Mouse (Mus musculus) T-cell, adult 2 months (primary cell): Measurements from ENCODE around the gene 1810009A15Rik.

ENCODE experiments used
- DNase-seq: peaks from one replicate; pipeline ENCODE4 v3.0.0; 2022; ENCODE audit warnings: low spot score

The 1810009A15Rik gene

DNA sequence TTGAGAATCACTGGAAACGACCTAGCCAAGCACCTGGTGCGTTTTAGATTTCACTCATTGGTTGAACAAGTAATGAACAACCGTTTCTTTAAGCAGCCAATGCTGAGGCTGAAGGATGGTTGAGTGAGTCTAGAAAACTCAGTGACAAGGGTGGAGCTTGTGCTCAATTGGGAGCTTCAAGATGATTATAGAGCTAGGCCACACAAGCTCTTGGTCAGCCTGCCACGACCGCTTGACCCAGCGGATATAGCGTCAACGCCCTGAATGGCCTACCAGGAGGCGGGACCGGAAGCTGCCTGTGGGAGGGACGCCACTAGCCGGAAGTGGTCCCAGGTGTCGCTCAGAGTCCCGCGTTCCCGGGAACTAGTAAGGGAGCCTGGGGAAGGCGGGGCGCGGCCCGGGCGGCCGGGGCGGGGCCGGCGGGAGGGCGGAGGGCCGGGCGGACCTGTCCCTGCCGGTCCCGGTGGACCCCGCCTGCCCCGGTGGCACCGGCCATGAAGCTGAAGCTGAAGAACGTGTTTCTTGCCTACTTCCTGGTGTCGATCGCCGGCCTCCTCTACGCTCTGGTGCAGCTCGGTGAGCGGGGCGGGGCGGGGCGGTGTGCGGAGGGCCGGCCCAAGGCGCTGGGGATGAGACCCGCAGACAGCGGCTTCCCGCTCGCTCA, 31.6 kb downstream of the 1810009A15Rik start, which contains the start of gene B3gat3:
B3gat3 (plus strand) TSS at position 302 of the 664 bp plus-strand sequence.
- peak; percentile 76 for DNase-seq

DNA sequence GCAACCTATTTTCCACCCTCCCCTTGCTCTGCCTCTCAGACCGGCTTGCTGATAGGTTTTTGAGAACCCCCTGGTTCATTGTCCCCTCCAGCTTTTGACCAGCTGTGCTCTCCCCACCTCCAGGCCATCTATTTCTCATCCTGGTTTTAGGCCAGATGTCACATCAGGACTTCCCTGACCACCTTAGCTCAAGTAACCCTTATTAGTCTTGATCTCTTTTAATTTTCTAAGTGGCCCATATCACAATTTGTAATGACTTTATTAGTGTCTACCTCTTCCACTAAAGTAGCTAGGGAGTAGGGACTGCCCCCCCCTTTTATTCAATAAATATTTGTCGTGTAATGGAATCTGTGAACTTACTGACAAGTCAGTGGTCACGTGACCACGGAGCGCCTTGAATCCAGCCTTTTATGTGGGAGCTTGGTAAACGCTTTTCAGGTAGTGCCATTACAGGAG, 32.2 kb downstream of the 1810009A15Rik start:
- DNase-seq: peak; percentile 25

DNA sequence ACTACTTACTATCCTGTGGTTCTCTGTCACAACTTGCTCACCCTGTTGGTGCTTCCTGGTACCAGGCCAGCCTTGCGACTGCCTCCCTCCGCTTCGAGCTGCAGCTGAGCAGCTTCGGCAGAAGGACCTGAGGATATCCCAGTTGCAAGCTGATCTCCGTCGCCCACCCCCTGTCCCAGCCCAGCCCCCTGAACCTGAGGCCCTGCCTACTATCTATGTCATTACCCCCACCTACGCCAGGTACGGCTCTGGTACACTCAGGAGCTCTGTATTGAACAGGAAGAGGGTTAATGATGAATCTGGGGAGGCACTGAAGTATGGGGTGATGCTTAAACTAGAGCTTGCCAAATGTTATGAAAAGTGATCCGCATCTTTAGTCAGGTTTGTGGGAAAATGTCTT, 33.1 kb downstream of the 1810009A15Rik start:
- no peak for DNase-seq

DNA sequence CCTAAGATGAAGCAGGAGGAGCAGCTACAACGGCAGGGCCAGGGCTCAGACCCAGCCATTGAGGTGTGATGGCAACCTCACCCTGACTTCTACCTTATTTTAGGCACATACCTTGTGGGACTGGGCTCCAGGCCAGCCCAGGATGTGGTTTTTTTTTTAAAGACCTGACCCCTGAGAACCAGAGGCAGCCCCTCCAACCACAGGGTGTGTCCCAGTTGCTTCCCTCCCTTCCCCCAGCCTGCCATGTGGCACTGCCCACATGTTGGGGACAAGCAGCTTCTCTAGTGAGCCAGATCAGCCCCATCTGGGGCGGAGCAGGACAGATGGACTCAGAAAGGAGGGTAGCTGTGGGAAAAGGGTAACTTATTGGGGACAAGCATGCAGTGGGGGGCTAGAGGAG, 38.1 kb downstream of the 1810009A15Rik start:
- DNase-seq: peak; percentile 34

DNA sequence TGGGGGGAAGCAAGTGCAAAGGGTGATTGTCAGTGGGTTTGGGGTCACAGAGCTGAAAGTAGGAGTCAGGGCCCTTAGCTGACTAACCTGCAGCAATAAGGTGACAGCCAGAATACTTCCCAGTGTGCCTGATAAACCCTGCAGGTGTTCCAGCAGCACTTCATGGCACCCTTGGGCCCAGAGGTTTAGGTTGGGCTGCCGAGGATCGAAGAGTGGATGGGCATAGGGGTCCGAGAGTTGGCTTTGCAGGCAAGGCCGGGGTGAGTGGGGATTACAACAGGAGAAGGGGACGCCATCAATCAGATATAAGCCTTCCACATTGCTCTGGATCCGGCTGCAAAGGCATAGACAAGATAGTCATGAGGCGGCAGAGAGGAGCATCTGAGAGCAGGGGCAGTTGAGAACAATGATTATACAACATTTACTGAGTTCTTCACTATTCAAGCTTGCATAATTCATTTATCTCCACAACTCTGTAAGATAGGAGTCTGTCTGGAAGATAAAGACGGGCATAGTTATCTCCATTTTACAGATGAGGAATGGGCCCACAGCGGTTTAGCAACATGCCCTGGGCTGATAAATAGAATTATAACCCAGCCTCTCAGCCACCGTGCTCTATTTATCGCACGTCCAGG, 39.4 kb downstream of the 1810009A15Rik start:
- DNase-seq: no peak

DNA sequence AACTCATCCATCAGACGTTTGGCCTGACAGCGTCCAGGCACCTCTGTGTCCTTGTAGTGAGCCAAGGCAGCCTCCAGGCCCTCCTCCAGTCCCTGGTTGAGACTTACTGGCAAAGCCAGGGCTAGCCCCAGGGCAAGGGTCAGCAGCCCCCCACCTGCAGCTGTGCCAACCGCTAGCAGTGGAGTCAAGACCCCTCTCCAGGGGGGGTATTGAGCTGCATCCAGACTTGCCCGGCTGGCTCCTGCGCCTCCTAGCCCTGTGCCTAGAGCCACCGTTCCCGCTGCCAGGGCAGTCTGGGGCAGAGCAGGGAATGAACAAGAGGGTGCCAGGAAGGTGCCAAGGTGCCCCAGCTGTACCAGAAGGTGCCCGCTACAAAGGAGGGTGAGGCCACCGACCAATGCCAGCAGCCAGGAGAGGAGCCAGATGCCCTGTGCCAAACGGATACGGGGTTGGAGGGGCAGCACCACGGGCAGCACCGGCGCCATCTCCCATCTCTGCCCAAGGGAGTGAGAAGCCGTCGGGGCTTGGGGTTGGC, 40.1 kb downstream of the 1810009A15Rik start:
- DNase-seq: no peak

DNA sequence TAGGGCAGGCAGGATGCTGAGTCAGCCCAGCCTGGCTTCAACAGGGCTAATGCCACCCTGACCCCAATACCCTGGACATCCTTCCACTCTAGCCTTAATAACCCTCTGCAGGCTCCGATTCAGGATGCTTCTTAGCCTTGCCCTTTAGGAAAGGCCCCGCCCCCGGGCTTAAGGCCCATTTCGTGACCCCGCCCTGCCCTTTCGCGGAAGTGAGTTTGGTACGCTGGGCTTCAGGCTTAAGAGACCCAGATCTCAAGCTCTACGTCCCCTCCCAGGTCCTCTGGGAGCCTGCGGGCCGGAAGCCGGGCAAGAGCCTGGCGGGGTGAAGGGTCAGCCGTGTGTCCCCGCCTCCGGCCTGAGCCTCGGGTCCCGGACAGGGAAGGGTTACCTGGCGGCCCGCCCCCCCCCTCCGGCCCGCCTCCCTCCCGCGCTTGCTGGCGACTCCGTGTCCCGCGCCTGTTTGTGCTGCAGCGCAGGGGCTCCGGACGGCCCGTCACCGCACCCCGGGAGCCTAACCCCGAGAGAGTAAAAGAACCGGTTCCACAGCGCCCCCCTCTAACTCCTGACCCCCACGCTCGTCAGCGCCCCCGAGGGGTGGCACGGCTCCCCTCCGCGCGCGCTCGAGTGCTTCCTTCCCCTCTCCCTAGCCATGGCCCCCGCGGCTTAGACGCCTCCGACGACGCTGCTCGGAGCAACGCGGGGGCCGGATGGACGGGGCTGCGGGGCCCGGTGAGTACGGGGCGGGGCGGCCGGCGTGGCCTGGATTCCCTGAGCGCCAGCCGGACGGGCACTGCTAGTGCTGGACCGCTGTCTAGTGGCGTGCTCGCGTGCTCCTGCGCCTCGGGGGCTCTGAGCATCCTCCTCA, 40.8 kb downstream of the 1810009A15Rik start, which contains the start of the genes Rom1 and Eml3:
Rom1 (minus strand) TSS at position 133 of the 865 bp plus-strand sequence.
Eml3 (plus strand) TSS at position 329 of the 865 bp plus-strand sequence.
- peak; percentile 81 for DNase-seq

DNA sequence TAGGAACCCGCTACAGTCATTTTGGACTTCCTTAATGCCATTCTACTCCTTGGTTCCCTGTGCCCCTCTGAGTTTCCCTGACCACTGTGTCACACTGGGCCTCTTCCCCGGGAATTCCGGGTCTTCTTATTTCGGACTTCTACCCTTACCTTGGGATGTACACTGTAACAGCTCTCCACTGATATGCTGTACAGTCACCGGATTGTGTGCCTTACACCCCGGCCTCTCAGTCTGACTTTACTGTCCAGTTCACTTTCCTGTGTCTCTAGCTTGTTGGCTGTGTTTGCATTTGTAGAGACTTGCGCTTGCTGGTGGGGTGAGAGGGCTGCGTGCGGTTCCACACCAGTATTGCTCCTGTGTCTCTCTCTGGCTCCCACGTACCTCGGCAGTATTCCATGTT, 41.5 kb downstream of the 1810009A15Rik start:
- DNase-seq: no peak

DNA sequence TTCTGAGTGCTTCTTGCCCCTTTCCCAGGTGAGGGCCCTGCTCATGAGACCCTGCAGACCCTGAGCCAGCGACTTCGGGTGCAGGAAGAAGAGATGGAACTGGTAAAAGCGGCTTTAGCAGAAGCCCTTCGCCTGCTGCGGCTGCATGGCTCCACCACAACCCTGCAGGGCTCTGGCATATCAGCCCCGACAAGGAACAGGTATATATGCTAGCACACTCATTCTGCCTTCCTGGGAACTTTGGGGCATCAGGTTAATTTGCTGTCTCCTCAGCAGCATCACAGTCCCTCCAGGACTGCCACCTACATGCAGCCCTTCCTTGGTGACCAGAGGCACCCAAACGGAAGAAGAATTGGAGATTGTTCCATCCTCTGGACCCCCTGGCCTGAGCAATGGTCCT, 42.1 kb downstream of the 1810009A15Rik start:
- DNase-seq: no peak

DNA sequence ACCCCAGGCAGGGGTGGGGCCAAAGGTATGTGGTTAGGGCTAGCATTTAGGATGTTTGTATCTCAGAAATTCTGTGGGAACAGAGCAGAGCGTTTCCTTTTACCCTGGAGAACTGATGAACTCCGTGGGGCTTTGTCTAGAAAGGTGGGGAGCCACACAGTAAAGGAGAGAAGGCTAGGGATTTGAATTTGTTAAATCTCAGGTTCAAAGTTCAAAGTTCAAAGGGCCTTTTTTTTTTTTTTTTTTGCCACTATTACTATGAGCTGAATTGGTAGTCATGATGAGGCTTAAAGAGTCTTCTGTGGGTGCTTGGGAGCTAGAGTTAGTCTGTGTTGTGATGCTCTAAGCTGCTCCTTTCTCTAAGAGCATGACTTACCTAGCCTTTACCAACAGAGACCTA, 48.1 kb downstream of the 1810009A15Rik start:
- DNase-seq: no peak
